Mouse (Mus musculus): ENCODE measurements at regions not wholly inside any gene's neighbourhood (a gene's known extent, or its start where the extent isn't known, plus 50 kb on each side); places are given as distances from the start of the nearest gene placed in this dataset.
"Not testable (repeated sequence)": the region's sequence is repeated elsewhere in the genome, so short reads cannot be mapped to it uniquely, and the experiment has no call there.

- Histone ChIP-seq H3K9ac (no peak overlapping the region), H3K27ac (no peak overlapping the region), H3K4me3 (replicated peaks) (no peak overlapping the region), H3K4me1 (no peaks in the 10 kb centered on the region), H3K27me3 (replicated peaks) (no peaks in the 10 kb centered on the region), H3K9me3 (no peaks in the 10 kb centered on the region), H3K36me3 (no peaks in the 10 kb centered on the region), H3K4me2 (no peak overlapping the region)
- no peak for ATAC-seq (ENCODE audit: insufficient read depth, low FRiP score, low read depth)
- WGBS, result 35% methylated on average over 1 of the region's 1 CpGs
Observed at GRCm38 (mm10) chr12:47160626-47161025, 341.9 kb upstream of the Nova1 start.

- not testable (repeated sequence) for H3K27ac ChIP-seq; H3K9me3 ChIP-seq; H3K9ac ChIP-seq; H3K4me1 ChIP-seq; H3K27me3 ChIP-seq (replicated peaks); ATAC-seq (ENCODE audit: insufficient read depth, low FRiP score, low read depth); H3K4me3 ChIP-seq (replicated peaks); H3K4me2 ChIP-seq; H3K36me3 ChIP-seq
- 31% methylated on average over 3 of the region's 3 CpGs for WGBS
Observed at GRCm38 (mm10) chr12:47155916-47156315, 337.2 kb upstream of the Nova1 start.

- no peaks in the 10 kb centered on the region for H3K4me1 ChIP-seq
- H3K4me3 ChIP-seq (replicated peaks), result no peak overlapping the region
- no peak overlapping the region for H3K4me2 ChIP-seq
- 60% methylated on average over 4 of the region's 4 CpGs for WGBS
- ATAC-seq (ENCODE audit: insufficient read depth, low FRiP score, low read depth), result no peak
- H3K9ac ChIP-seq, result no peak overlapping the region
- H3K27me3 ChIP-seq (replicated peaks), result no peaks in the 10 kb centered on the region
- H3K27ac ChIP-seq, result no peak overlapping the region
- no peaks in the 10 kb centered on the region for H3K36me3 ChIP-seq
- no peaks in the 10 kb centered on the region for H3K9me3 ChIP-seq
Observed at GRCm38 (mm10) chr12:47140677-47141076, 321.9 kb upstream of the Nova1 start.

- Histone ChIP-seq H3K27me3 (replicated peaks) (no peaks in the 10 kb centered on the region), H3K9ac (no peak overlapping the region), H3K4me1 (no peaks in the 10 kb centered on the region), H3K36me3 (no peaks in the 10 kb centered on the region), H3K4me3 (replicated peaks) (no peak overlapping the region), H3K4me2 (no peak overlapping the region), H3K27ac (no peak overlapping the region), H3K9me3 (no peaks in the 10 kb centered on the region)
- ATAC-seq (ENCODE audit: insufficient read depth, low FRiP score, low read depth), result no peak
- WGBS, result 87% methylated on average over 9 of the region's 9 CpGs
Observed at GRCm38 (mm10) chr12:47129821-47130220, 311.1 kb upstream of the Nova1 start.

- Histone ChIP-seq H3K9ac (no peak overlapping the region), H3K4me3 (replicated peaks) (no peak overlapping the region), H3K4me2 (no peak overlapping the region), H3K4me1 (no peaks in the 10 kb centered on the region), H3K9me3 (no peaks in the 10 kb centered on the region), H3K27me3 (replicated peaks) (no peaks in the 10 kb centered on the region), H3K27ac (no peak overlapping the region), H3K36me3 (no peaks in the 10 kb centered on the region)
- no peak for ATAC-seq (ENCODE audit: insufficient read depth, low FRiP score, low read depth)
- 76% methylated on average over 3 of the region's 3 CpGs for WGBS
Observed at GRCm38 (mm10) chr12:47128596-47128995, 309.9 kb upstream of the Nova1 start.

- Histone ChIP-seq H3K4me3 (replicated peaks) (no peak overlapping the region), H3K27ac (no peak overlapping the region), H3K9me3 (no peaks in the 10 kb centered on the region), H3K9ac (no peak overlapping the region), H3K4me1 (no peaks in the 10 kb centered on the region), H3K27me3 (replicated peaks) (no peaks in the 10 kb centered on the region), H3K4me2 (no peak overlapping the region), H3K36me3 (no peaks in the 10 kb centered on the region)
- ATAC-seq (ENCODE audit: insufficient read depth, low FRiP score, low read depth), result no peak
- 85% methylated on average over 3 of the region's 3 CpGs for WGBS
Observed at GRCm38 (mm10) chr12:47121426-47121825, 302.7 kb upstream of the Nova1 start.

GRCm38 (mm10) chr12:47117504-47117903 is 298.8 kb upstream of the Nova1 start:
- Histone ChIP-seq H3K9me3 (no peaks in the 10 kb centered on the region), H3K4me2 (no peak overlapping the region), H3K4me3 (replicated peaks) (no peak overlapping the region), H3K4me1 (no peaks in the 10 kb centered on the region), H3K36me3 (no peaks in the 10 kb centered on the region), H3K27me3 (replicated peaks) (no peaks in the 10 kb centered on the region), H3K9ac (no peak overlapping the region), H3K27ac (no peak overlapping the region)
- no peak for ATAC-seq (ENCODE audit: insufficient read depth, low FRiP score, low read depth)
- 45% methylated on average over 3 of the region's 3 CpGs for WGBS

GRCm38 (mm10) chr12:47089234-47089633 is 270.5 kb upstream of the Nova1 start:
- Histone ChIP-seq H3K36me3 (no peaks in the 10 kb centered on the region), H3K9me3 (no peaks in the 10 kb centered on the region), H3K4me2 (no peak overlapping the region), H3K9ac (no peak overlapping the region), H3K4me3 (replicated peaks) (no peak overlapping the region), H3K4me1 (no peaks in the 10 kb centered on the region), H3K27ac (no peak overlapping the region), H3K27me3 (replicated peaks) (no peaks in the 10 kb centered on the region)
- ATAC-seq (ENCODE audit: insufficient read depth, low FRiP score, low read depth), result no peak

- Histone ChIP-seq H3K9me3 (no peaks in the 10 kb centered on the region), H3K4me3 (replicated peaks) (no peak overlapping the region), H3K36me3 (no peaks in the 10 kb centered on the region), H3K9ac (no peak overlapping the region), H3K27ac (no peak overlapping the region), H3K4me2 (no peak overlapping the region), H3K4me1 (no peaks in the 10 kb centered on the region), H3K27me3 (replicated peaks) (no peaks in the 10 kb centered on the region)
- WGBS, result 81% methylated on average over 2 of the region's 2 CpGs
- no peak for ATAC-seq (ENCODE audit: insufficient read depth, low FRiP score, low read depth)
Observed at GRCm38 (mm10) chr12:47074961-47075360, 256.2 kb upstream of the Nova1 start.

- no peaks in the 10 kb centered on the region for H3K9me3 ChIP-seq
- H3K4me3 ChIP-seq (replicated peaks), result no peak overlapping the region
- WGBS, result 76% methylated on average over 1 of the region's 1 CpGs
- no peaks in the 10 kb centered on the region for H3K4me1 ChIP-seq
- no peak overlapping the region for H3K9ac ChIP-seq
- no peak for ATAC-seq (ENCODE audit: insufficient read depth, low FRiP score, low read depth)
- H3K36me3 ChIP-seq, result no peaks in the 10 kb centered on the region
- no peak overlapping the region for H3K4me2 ChIP-seq
- no peaks in the 10 kb centered on the region for H3K27me3 ChIP-seq (replicated peaks)
- H3K27ac ChIP-seq, result no peak overlapping the region
Observed at GRCm38 (mm10) chr12:47052474-47052873, 233.7 kb upstream of the Nova1 start.

- H3K9me3 ChIP-seq, result no peaks in the 10 kb centered on the region
- no peak overlapping the region for H3K4me2 ChIP-seq
- no peak overlapping the region for H3K9ac ChIP-seq
- H3K27me3 ChIP-seq (replicated peaks), result no peaks in the 10 kb centered on the region
- ATAC-seq (ENCODE audit: insufficient read depth, low FRiP score, low read depth), result no peak
- no peak overlapping the region for H3K4me3 ChIP-seq (replicated peaks)
- H3K4me1 ChIP-seq, result no peaks in the 10 kb centered on the region
- H3K36me3 ChIP-seq, result no peaks in the 10 kb centered on the region
- WGBS, result 62% methylated on average over 6 of the region's 6 CpGs
- H3K27ac ChIP-seq, result no peak overlapping the region
Observed at GRCm38 (mm10) chr12:47020810-47021348, 202.2 kb upstream of the Nova1 start.

GRCm38 (mm10) chr12:46992343-46992742 is 173.6 kb upstream of the Nova1 start:
- Histone ChIP-seq H3K9ac (no peak overlapping the region), H3K36me3 (no peaks in the 10 kb centered on the region), H3K9me3 (no peaks in the 10 kb centered on the region), H3K4me2 (no peak overlapping the region), H3K4me1 (no peaks in the 10 kb centered on the region), H3K27me3 (replicated peaks) (no peaks in the 10 kb centered on the region), H3K4me3 (replicated peaks) (no peak overlapping the region), H3K27ac (no peak overlapping the region)
- ATAC-seq (ENCODE audit: insufficient read depth, low FRiP score, low read depth), result no peak
- 80% methylated on average over 1 of the region's 1 CpGs for WGBS

GRCm38 (mm10) chr12:46988972-46989371 is 170.2 kb upstream of the Nova1 start:
- 80% methylated on average over 2 of the region's 2 CpGs for WGBS
- H3K27me3 ChIP-seq (replicated peaks), result no peaks in the 10 kb centered on the region
- H3K36me3 ChIP-seq, result no peaks in the 10 kb centered on the region
- no peak overlapping the region for H3K9ac ChIP-seq
- H3K9me3 ChIP-seq, result no peaks in the 10 kb centered on the region
- no peaks in the 10 kb centered on the region for H3K4me1 ChIP-seq
- no peak for ATAC-seq (ENCODE audit: insufficient read depth, low FRiP score, low read depth)
- no peak overlapping the region for H3K4me2 ChIP-seq
- H3K27ac ChIP-seq, result no peak overlapping the region
- no peak overlapping the region for H3K4me3 ChIP-seq (replicated peaks)

All from stomach, embryonic 15.5 days (tissue).